Mouse (Mus musculus): Measurements from ENCODE around the gene Prkca.

DNA sequence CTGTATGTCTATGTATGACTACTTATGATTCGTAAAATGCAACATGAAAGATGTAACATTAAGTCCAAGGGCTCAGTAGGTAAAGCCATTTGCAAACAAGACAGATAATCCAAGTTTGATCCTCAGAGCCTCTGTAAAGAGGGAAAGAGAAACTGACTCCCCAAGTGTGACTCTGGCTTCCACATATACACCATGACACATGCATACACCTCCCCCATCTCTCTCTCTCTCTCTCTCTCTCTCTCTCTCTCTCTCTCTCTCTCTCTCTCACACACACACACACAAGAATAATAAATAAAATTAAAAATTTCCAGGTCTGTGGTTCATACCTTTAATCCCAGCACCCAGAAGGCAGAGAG lies 41.9 kb upstream of the Prkca start:
- no peak for TF ChIP-seq CTCF (IDR thresholded peaks at IDR 0.05)
- TF ChIP-seq POLR2A (IDR thresholded peaks at IDR 0.05; ENCODE audit: insufficient read depth, low read depth, low read length): no peak
- TF ChIP-seq EP300 (IDR thresholded peaks at IDR 0.05; ENCODE audit: insufficient read depth, low read depth, low read length): no peak

Measured in heart, adult 2 months (tissue).